Mouse (Mus musculus) thymus, adult 2 months (tissue): ENCODE data around the gene B4galt5. TPM values are rescaled to one million over a fixed set of nuclear protein-coding genes. Genes with fewer than 3 reads are reported as not detected.

Experiments used
- DNase-seq: peaks from one replicate; pipeline ENCODE4 v3.0.0; 2021
- H3K27ac ChIP-seq: fragments of 200-500 bp; 2 replicates; pipeline ENCODE4 v1.5.1; 2012; ENCODE audit warnings: low read length, control low read depth; ENCODE audit not compliant: control insufficient read depth, insufficient read depth
- H3K27me3 ChIP-seq: fragments of 200-500 bp; 2 replicates; pipeline ENCODE4 v1.6.1; 2012; ENCODE audit warnings: mild to moderate bottlenecking, low read length, moderate library complexity, mixed read lengths; ENCODE audit not compliant: control insufficient read depth, insufficient read depth
- H3K36me3 ChIP-seq: fragments of 200-500 bp; 2 replicates; pipeline ENCODE4 v1.6.1; 2012; ENCODE audit warnings: mild to moderate bottlenecking, low read length, moderate library complexity; ENCODE audit not compliant: control insufficient read depth, insufficient read depth
- H3K4me1 ChIP-seq: fragments of 200-500 bp; replicated peaks from 2 replicates; pipeline ENCODE4 v1.6.1; 2012; ENCODE audit warnings: low read length; ENCODE audit not compliant: control insufficient read depth, insufficient read depth
- H3K4me3 ChIP-seq: fragments of 200-500 bp; 2 replicates; pipeline ENCODE4 v1.5.1; 2012; ENCODE audit warnings: mild to moderate bottlenecking, low read length, control low read depth, moderate library complexity; ENCODE audit not compliant: control insufficient read depth, insufficient read depth
- CTCF ChIP-seq: fragments of 200-500 bp; IDR thresholded peaks from 2 replicates; pipeline ENCODE4 v1.5.1; 2012; ENCODE audit warnings: mild to moderate bottlenecking, control low read depth, low read length, moderate library complexity, borderline replicate concordance; ENCODE audit not compliant: control insufficient read depth, poor library complexity, insufficient read depth; ENCODE audit errors: extremely low read depth
- POLR2A ChIP-seq: fragments of 200-500 bp; IDR thresholded peaks from 2 replicates; pipeline ENCODE4 v1.6.1; 2012; ENCODE audit warnings: mild to moderate bottlenecking, low read length, control low read depth, moderate library complexity; ENCODE audit not compliant: control insufficient read depth, poor library complexity, insufficient read depth; ENCODE audit errors: extremely low read depth
- WGBS: fragments of 180-500 bp; shearing (Covaris S2); methylation state at CpG from one replicate; pipeline ENCODE4 v1.1.7; 2018; 5-methylcytosine and 5-hydroxymethylcytosine counted together
- polyA plus RNA-seq: library from polyadenylated mRNA; depleted of rRNA; stranded (reverse); fragments of >200 nt; gene quantifications from 2 replicates; pipeline ENCODE4 v1.2.3, GENCODE M21; 2012

B4galt5 gene
- polyA plus RNA-seq, 1 experiment: 10.9 TPM

DNA sequence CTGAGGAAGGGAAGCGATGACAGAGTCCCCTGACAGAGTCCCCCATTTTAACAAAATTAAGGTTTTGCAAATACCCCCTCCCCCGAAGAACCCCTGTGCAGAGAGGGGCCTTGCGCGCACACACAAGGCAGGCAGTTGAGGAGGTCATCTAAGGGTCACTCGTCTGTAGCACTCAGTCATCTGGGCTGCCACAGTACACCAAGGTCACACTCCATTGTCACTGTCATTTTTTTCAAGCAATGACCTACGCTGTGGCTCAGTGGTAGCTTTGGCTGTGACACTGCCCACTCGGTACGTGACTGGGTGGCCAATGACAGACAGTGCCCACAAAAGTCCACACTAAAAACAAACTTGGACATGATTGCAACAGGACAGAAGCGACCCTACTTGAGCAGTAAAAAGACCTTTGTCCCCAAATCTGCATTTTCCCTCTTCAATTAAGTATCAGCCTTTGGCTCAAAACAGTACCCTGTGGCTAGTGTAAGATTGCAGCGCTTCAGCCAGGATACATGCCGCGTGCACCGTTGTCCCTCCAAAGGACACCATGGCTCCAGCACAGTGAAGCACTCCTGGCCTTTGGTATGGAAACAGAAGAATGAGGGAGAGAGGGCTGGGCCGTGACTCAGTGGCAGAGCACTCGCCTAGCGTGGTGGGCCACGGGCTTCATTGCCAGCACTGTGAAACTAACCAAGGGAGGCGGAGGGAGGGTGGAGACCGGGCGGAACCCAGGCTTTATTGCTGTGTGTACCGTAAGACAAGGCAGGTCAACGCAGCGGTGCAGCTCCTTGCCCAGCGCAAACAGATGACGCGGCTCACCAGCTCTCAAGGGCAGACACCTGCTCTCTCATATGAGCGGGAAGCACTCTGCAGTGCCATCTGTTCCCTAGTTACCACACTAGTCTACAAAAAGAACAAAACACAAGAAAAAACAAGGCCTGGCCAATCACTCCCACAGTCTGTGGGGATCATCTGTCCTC is 50.0 kb downstream of the B4galt5 start:
- peak; percentile 12 for DNase-seq
- Histone ChIP-seq H3K36me3 (no peaks in the 10 kb centered on the region), H3K27me3 (no peaks in the 10 kb centered on the region), H3K4me1 (peaks cover 18% of the 10 kb centered on the region), H3K4me3 (no peak overlapping the region), H3K27ac (peak overlapping the region; percentile 36; the same call in 1 of the 2 replicates)
- TF ChIP-seq POLR2A (no peak), CTCF (no peak)
- WGBS: 81% methylated on average over 27 of the region's 27 CpGs

DNA sequence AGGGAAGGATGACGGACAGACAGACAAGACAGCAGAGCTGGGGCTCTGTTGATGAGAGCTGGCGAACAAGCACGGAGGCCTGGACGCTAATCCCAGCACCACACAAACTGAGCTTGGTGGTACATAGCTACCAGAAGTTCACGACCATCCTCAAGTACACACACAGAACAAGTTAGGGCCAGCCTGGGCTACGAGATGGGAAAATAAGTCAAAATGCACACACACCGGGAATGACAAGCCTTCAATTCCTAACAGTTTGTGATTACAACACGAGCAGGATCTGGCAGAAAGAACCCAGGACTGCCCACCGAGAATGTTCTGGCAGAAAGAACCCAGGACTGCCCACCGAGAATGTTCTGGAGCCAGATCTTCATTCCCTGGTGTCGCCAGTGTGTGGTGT is 51.0 kb downstream of the B4galt5 start:
- WGBS: 97% methylated on average over 11 of the region's 11 CpGs
- no peak for DNase-seq

DNA sequence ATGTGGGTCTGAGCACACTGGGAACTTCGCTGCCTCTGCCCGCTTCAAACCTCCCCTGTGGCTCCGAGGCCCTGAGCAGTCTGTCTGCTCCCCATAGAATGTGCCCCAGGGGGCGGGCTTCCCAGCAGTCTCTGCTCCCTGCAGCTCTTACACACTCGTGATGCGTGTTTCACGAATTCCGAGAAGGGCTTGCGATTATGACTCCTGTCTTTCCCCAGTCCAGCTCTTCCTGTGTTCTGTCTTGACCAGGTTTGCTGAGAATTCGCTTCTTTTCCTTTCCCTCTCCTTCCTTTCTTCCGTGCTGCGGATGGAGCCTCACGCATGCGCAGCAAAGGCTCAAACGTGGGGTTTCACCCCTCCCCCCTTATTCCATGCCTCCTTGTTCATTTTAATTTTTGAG is 54.1 kb downstream of the B4galt5 start:
- no peak for DNase-seq
- Histone ChIP-seq H3K27me3 (no peaks in the 10 kb centered on the region), H3K36me3 (no peaks in the 10 kb centered on the region), H3K4me1 (peaks cover 13% of the 10 kb centered on the region), H3K4me3 (peak overlapping the region; percentile 24; the same call in 1 of the 2 replicates), H3K27ac (no peak overlapping the region)
- no peak for TF ChIP-seq CTCF
- no peak for TF ChIP-seq POLR2A
- WGBS: 79% methylated on average over 15 of the region's 15 CpGs

More for the DNA sequence above, 51.0 kb downstream of the B4galt5 start:
- TF ChIP-seq POLR2A: no peak
- peaks cover 18% of the 10 kb centered on the region for H3K4me1 ChIP-seq
- H3K27ac ChIP-seq: no peak overlapping the region
- H3K27me3 ChIP-seq: no peaks in the 10 kb centered on the region
- H3K4me3 ChIP-seq: no peak overlapping the region
- H3K36me3 ChIP-seq: no peaks in the 10 kb centered on the region

DNA sequence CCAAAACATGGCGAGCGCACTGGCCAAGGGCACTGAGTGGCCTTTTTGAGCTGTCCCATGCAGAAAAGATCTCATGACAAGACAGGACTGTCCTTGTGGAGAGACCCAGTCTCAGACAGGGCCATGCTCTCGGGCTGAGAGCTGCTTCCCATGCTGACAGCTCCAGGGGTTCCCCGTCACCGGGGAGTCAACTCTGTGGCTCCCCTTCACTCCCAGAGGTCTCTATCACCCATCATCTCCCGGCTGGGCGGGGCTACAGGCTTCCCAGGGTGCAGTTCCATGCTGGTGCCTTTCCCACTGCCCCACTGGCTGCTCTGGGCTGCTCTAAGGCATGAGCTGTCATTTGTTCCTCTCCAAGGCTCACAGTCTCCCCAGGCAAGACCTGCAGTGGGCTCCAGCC is 54.8 kb downstream of the B4galt5 start:
- no peak for TF ChIP-seq CTCF
- TF ChIP-seq POLR2A: no peak
- no peaks in the 10 kb centered on the region for H3K36me3 ChIP-seq
- 91% methylated on average over 7 of the region's 7 CpGs for WGBS
- H3K27me3 ChIP-seq: no peaks in the 10 kb centered on the region
- peaks cover 7% of the 10 kb centered on the region for H3K4me1 ChIP-seq
- no peak for DNase-seq
- H3K4me3 ChIP-seq: no peak overlapping the region
- no peak overlapping the region for H3K27ac ChIP-seq

DNA sequence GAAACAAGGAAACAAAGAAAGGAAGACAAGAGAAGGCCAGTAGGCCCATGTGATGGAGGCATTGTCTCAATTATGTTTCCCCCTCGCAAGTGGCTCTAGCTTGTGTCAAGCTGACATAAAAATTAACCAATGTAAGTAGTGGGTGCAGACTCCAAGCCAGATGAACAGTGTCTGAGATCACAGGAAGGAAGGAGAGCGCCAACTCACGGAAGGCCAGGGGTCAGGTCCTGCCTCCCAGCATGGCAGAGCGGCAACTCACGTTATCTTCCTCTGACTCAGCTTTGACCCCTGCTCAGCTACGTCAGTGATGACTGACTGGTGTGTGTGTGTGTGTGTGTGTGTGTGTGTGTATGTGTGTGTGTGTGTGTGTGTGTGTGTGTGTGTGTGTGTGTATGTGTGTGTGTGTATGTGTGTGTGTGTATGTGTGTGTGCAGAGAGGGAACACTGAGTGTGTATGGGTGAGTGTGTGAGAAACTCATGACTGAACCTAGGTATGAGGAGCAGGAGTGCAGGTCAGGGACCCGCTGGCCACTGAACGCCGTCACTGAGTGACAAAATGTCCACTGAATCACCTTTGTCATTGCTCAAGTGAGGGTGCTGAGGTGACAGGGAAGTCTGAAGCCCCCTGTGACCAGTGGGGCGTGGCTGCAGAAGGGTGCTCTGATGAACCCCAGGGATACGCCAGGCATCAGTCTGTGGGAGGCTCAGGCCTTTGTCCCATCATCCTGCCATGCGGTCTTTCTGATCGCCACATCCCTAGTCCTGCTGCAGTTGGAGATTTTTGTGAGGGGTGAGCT is 55.5 kb downstream of the B4galt5 start:
- H3K27ac ChIP-seq: no peak overlapping the region
- no peak overlapping the region for H3K4me3 ChIP-seq
- no peaks in the 10 kb centered on the region for H3K36me3 ChIP-seq
- 83% methylated on average over 13 of the region's 13 CpGs for WGBS
- H3K27me3 ChIP-seq: no peaks in the 10 kb centered on the region
- DNase-seq: no peak
- no peak for TF ChIP-seq CTCF
- no peak for TF ChIP-seq POLR2A
- no peaks in the 10 kb centered on the region for H3K4me1 ChIP-seq

DNA sequence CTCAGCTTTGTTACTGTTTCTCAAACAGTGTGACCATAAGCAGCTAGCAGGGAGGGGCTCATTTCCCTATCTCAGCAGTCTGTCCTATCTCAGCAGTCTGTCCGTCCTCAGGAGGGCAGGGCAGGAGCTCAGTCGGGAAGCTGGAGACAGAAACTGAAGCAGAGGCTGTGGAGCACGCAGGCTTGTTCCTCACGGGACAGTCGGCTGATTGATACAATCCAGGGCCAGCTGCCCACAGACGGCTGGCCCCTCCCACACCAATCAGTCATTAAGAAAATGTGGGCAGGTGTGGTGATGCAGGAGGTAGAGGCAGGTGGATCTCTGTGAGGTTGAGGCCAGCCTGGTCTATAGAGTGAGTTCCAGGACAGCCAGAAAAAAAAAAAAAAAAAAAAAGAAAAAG is 56.1 kb downstream of the B4galt5 start:
- H3K4me1 ChIP-seq: no peaks in the 10 kb centered on the region
- no peaks in the 10 kb centered on the region for H3K36me3 ChIP-seq
- WGBS: 64% methylated on average over 6 of the region's 6 CpGs
- no peak overlapping the region for H3K4me3 ChIP-seq
- H3K27me3 ChIP-seq: no peaks in the 10 kb centered on the region
- H3K27ac ChIP-seq: no peak overlapping the region
- TF ChIP-seq CTCF (no peak), POLR2A (no peak)
- DNase-seq: no peak
